Mouse (Mus musculus): Measurements from ENCODE around the gene Shc2.

DNA sequence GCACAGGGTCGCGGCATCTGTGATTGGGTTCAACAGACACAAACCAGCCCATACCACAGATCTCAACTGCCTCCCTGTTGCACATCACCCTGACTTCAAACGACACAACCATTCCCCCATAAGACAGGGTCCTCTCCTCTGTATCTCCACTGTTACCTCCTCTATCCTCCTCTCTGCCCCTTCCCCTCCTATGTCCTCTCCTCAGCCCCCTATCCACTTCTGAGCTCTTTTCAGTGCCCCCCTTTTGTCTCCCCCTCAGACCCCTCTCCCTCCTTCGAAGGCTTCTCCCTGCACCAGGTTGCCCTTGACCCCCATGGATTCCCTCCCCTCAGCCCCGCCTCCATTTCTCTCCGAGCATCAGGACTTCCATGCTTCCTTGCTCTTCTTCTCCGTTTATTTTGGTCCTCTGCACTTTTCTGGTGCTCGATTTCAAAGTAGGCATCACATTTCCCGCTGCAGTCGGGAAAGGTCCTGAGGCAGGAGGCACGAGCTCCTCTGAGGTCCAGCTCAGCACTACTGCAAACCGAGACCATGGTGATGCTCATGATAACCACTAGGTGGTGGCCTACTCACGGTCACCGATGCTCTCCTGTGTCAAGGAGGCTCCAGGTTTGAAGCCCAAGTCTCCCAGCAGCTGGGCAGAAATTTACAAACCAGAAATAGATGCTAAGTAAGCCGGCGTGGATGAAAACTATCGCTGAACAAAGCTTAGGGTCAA, 42.7 kb downstream of the Shc2 start:
- peak; percentile 92 for TF ChIP-seq CTCF (IDR thresholded peaks at IDR 0.05)
- no peak for TF ChIP-seq EP300 (IDR thresholded peaks at IDR 0.05)
